Comparison of ENCODE assay signal across 33 mouse cellular contexts in the genomic region with DNA sequence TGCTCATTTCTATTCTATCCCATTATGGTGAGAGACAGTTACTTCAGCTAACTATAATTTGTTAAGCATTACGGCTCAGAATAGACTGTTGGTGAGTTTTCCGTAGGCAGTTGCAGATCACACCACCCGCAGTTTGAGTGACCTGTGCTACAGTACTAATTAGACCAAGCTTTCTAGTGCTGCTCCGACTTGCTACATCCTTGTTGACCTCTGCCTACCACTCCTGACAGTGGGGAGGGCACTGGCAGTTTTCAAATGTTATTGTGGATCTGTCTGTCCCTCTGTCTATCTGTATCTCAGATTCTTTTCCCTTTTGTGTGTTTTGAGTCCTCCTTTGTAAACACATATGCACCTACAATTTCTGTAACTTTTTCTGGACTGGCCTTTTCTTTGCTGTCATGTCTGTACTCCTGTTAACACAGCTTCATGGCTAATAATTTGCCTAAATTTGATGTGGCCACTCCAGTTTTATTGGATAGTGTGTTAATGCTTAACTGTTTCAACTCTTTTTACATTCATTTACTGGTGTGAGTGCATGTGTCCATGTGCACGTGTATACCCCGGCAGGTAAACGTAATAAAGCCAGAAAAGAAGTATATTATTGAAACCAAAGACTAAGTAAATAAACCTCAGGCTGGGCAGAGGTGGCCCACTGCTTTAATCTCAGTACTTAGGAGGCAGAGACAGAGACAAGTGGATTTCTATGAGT. TPM values are rescaled to one million over a fixed set of nuclear protein-coding genes. Genes with fewer than 3 reads are reported as not detected.
DNase-seq lines count a peak whose midpoint lies in the region; ATAC-seq and TF ChIP-seq lines count a peak whose summit lies in the region.
"Had no signal": no experiment of that assay in that cellular context is flagged by ENCODE, and none has a peak within 500 bp of the region (broad histone marks: within the 10 kb centered on the region; RNA-seq: fewer than 3 reads in every experiment).

No protein-coding gene starts in this region.

- 0 out of 2 replicates have a peak overlapping the region, but pooled peaks have one; percentile 7 for H3K27ac ChIP-seq in liver, postnatal 0 days (ENCODE audit: low read depth)
- peak overlapping the region; percentile 34; the same call in 1 of the 2 replicates for H3K27ac ChIP-seq in kidney, embryonic 15.5 days
- H3K27ac ChIP-seq: embryonic facial prominence, embryonic 13.5 days; heart, embryonic 15.5 days; limb, embryonic 10.5 days; limb, embryonic 15.5 days; midbrain, embryonic 12.5 days; neural tube, embryonic 12.5 days; stomach, postnatal 0 days had no signal

- WGBS in liver, postnatal 0 days (ENCODE audit: insufficient replicate concordance) = 65% methylated on average over 7 of the region's 7 CpGs
- WGBS in kidney, embryonic 15.5 days = 59% methylated on average over 7 of the region's 7 CpGs

- TF ChIP-seq CTCF in liver, postnatal 0 days (IDR thresholded peaks at IDR 0.05; ENCODE audit: low read depth) = no peak

- H3K9me3 ChIP-seq in liver, postnatal 0 days (ENCODE audit: low read length) = no peaks in the 10 kb centered on the region
- H3K9me3 ChIP-seq in kidney, embryonic 15.5 days (replicated peaks) = no peaks in the 10 kb centered on the region
- H3K9me3 ChIP-seq: embryonic facial prominence, embryonic 13.5 days; heart, embryonic 15.5 days; limb, embryonic 10.5 days; limb, embryonic 15.5 days; megakaryocyte, embryonic 14.5 days; midbrain, embryonic 12.5 days; neural tube, embryonic 12.5 days had no signal

- no peaks in the 10 kb centered on the region for H3K4me1 ChIP-seq in liver, postnatal 0 days (ENCODE audit: insufficient read depth)
- H3K4me1 ChIP-seq in kidney, embryonic 15.5 days = no peaks in the 10 kb centered on the region
- H3K4me1 ChIP-seq: embryonic facial prominence, embryonic 13.5 days; heart, embryonic 15.5 days; limb, embryonic 10.5 days; limb, embryonic 15.5 days; midbrain, embryonic 12.5 days; neural tube, embryonic 12.5 days had no signal

- peak; percentile 28 for DNase-seq in kidney, adult 11 months
- no peak for DNase-seq in kidney, postnatal 10 days
- DNase-seq in liver, postnatal 0 days = no peak
- DNase-seq in liver = no peak
- DNase-seq in layer of hippocampus, postnatal 10 days (ENCODE audit: low spot score in 2 of 2) = no peak
- no peak for DNase-seq in thymus, postnatal 25 days
- DNase-seq: adrenal gland, adult 2 months; cerebellum, adult 18-20 months; cerebellum, postnatal 10 days; lung, postnatal 36 days; right cerebral cortex, adult 18-20 months; spleen, adult 18-20 months; thymus, adult 18-20 months; thymus, postnatal 36 days had no signal

- H3K4me3 ChIP-seq in liver, postnatal 0 days (ENCODE audit: low read depth, low read length) = no peak overlapping the region
- H3K4me3 ChIP-seq in kidney, embryonic 15.5 days (replicated peaks) = no peak overlapping the region
- H3K4me3 ChIP-seq: embryonic facial prominence, embryonic 13.5 days; heart, embryonic 15.5 days; limb, embryonic 10.5 days; limb, embryonic 15.5 days; megakaryocyte, embryonic 14.5 days; midbrain, embryonic 12.5 days; myocyte; neural tube, embryonic 12.5 days had no signal

- H3K9ac ChIP-seq in liver, postnatal 0 days (replicated peaks) = no peak overlapping the region
- no peak overlapping the region for H3K9ac ChIP-seq in kidney, embryonic 15.5 days
- H3K9ac ChIP-seq: embryonic facial prominence, embryonic 13.5 days; heart, embryonic 15.5 days; limb, embryonic 15.5 days; midbrain, embryonic 12.5 days; neural tube, embryonic 12.5 days had no signal

- no peak for ATAC-seq in liver, postnatal 0 days
- ATAC-seq in kidney, embryonic 15.5 days (replicated peaks; ENCODE audit: low FRiP score) = no peak
- ATAC-seq: CD4-positive, CD25-positive, alpha-beta regulatory T cell, adult 4 months; forebrain, embryonic 16.5 days; hindbrain, embryonic 16.5 days had no signal

- H3K27me3 ChIP-seq in liver, postnatal 0 days (ENCODE audit: insufficient read depth, low read length) = no peaks in the 10 kb centered on the region
- 0 out of 2 replicates have a peak, but pooled peaks cover 13% of the 10 kb centered on the region for H3K27me3 ChIP-seq in kidney, embryonic 15.5 days
- H3K27me3 ChIP-seq: heart, embryonic 15.5 days; limb, embryonic 15.5 days; midbrain, embryonic 12.5 days; neural tube, embryonic 12.5 days had no signal

- H3K36me3 ChIP-seq in liver, postnatal 0 days (replicated peaks; ENCODE audit: insufficient read depth, low read length) = no peaks in the 10 kb centered on the region
- H3K36me3 ChIP-seq in kidney, embryonic 15.5 days = no peaks in the 10 kb centered on the region
- H3K36me3 ChIP-seq: embryonic facial prominence, embryonic 13.5 days; heart, embryonic 15.5 days; limb, embryonic 10.5 days; limb, embryonic 15.5 days; midbrain, embryonic 12.5 days; neural tube, embryonic 12.5 days had no signal

- H3K4me2 ChIP-seq in liver, postnatal 0 days (ENCODE audit: low read depth, low read length) = no peak overlapping the region
- H3K4me2 ChIP-seq in kidney, embryonic 15.5 days = no peak overlapping the region
- H3K4me2 ChIP-seq: embryonic facial prominence, embryonic 13.5 days; heart, embryonic 15.5 days; limb, embryonic 15.5 days; midbrain, embryonic 12.5 days; neural tube, embryonic 12.5 days had no signal

- TF ChIP-seq EP300 in liver, postnatal 0 days (IDR thresholded peaks at IDR 0.05; ENCODE audit: low read depth) = no peak

RNA-seq across cellular contexts. Expression of gene Alox15, which starts 21.2 kb away (rescaled TPM):
- 0.49 and 0.56 TPM in 2 replicates for polyA plus RNA-seq in liver, postnatal 0 days (2015; fragmentation: Nextera tagmentation; extraction: Ambion mirVana)
- 1.1 and 2.0 TPM in 2 replicates for polyA plus RNA-seq in kidney, embryonic 15.5 days (2015; fragmentation: Nextera tagmentation; extraction: Ambion mirVana)
- total RNA-seq in layer of hippocampus, postnatal 10 days (2021) = not detected
- total RNA-seq: common myeloid progenitor, adult 5-6 weeks; left cerebral cortex, postnatal 10 days; midbrain, postnatal 0 days had no signal
- polyA plus RNA-seq: CD4-positive, CD25-positive, alpha-beta regulatory T cell, adult 4 months; forebrain, embryonic 16.5 days; hindbrain, embryonic 11.5 days; hindbrain, embryonic 16.5 days; limb, embryonic 10.5 days; myocyte had no signal

RNA-seq across cellular contexts. Expression of gene Pelp1, which starts 36.8 kb away (rescaled TPM):
- polyA plus RNA-seq in liver, postnatal 0 days (2015; fragmentation: Nextera tagmentation; extraction: Ambion mirVana) = 6.1 and 6.4 TPM in 2 replicates
- polyA plus RNA-seq in kidney, embryonic 15.5 days (2015; fragmentation: Nextera tagmentation; extraction: Ambion mirVana) = 40.1 and 42.1 TPM in 2 replicates
- total RNA-seq in layer of hippocampus, postnatal 10 days (2021) = 10 to 100 TPM; 41.3 to 46.8 TPM

RNA-seq across cellular contexts. Expression of gene Alox12e, which starts 50.6 kb away (rescaled TPM):
- 0.08 TPM in 1 of 2 replicates, not detected in the other for polyA plus RNA-seq in liver, postnatal 0 days (2015; fragmentation: Nextera tagmentation; extraction: Ambion mirVana)
- not detected in 2 replicates for polyA plus RNA-seq in kidney, embryonic 15.5 days (2015; fragmentation: Nextera tagmentation; extraction: Ambion mirVana)
- total RNA-seq in layer of hippocampus, postnatal 10 days (2021) = not detected
- total RNA-seq: adrenal gland, adult 2 months; common myeloid progenitor, adult 5-6 weeks; heart, adult 8-10 months had no signal
- polyA plus RNA-seq: CD4-positive, CD25-positive, alpha-beta regulatory T cell, adult 4 months; forebrain, embryonic 11.5 days; forebrain, embryonic 16.5 days; hindbrain, embryonic 11.5 days; limb, embryonic 10.5 days; midbrain, embryonic 12.5 days; myocyte; neural tube, embryonic 12.5 days had no signal

RNA-seq across cellular contexts. Expression of gene Arrb2, which starts 59.4 kb away (rescaled TPM):
- polyA plus RNA-seq in liver, postnatal 0 days (2015; fragmentation: Nextera tagmentation; extraction: Ambion mirVana) = 20.0 and 21.8 TPM in 2 replicates
- 15.4 and 15.5 TPM in 2 replicates for polyA plus RNA-seq in kidney, embryonic 15.5 days (2015; fragmentation: Nextera tagmentation; extraction: Ambion mirVana)
- total RNA-seq in layer of hippocampus, postnatal 10 days (2021) = 10 to 100 TPM; 92.5 to 96.0 TPM
